Mouse (Mus musculus) forebrain, postnatal 0 days (tissue): ENCODE data around the gene Thoc5. TPM values are rescaled to one million over a fixed set of nuclear protein-coding genes. Genes with fewer than 3 reads are reported as not detected.
A peak's percentile ranks its signal among the peaks of the same experiment; 100 is the strongest.

Source experiments
- ATAC-seq: fragments of 200-750 bp; cut with Nextera tagmentation; 2 replicates; pipeline ENCODE4 v1.8.0; 2017; ENCODE audit warnings: mild to moderate bottlenecking, moderate library complexity
- DNase-seq: peaks from one replicate; pipeline ENCODE4 v3.0.0-alpha.2; 2015
- H3K27ac ChIP-seq: fragments of 300-500 bp; sonication (generic); 2 replicates; pipeline ENCODE4 v1.5.1; 2014; ENCODE audit warnings: low read depth, mild to moderate bottlenecking, antibody characterized with exemption, low read length, moderate library complexity, mixed read lengths
- H3K27me3 ChIP-seq: fragments of 300-500 bp; sonication (generic); 2 replicates; pipeline ENCODE4 v1.6.1; 2014; ENCODE audit warnings: mild to moderate bottlenecking, low read length, mixed read lengths; ENCODE audit not compliant: insufficient read depth
- H3K36me3 ChIP-seq: fragments of 300-500 bp; sonication (generic); 2 replicates; pipeline ENCODE4 v1.6.1; 2014; ENCODE audit warnings: mild to moderate bottlenecking, moderate library complexity; ENCODE audit not compliant: insufficient read depth
- H3K4me1 ChIP-seq: fragments of 300-500 bp; sonication (generic); 2 replicates; pipeline ENCODE4 v1.6.1; 2014; ENCODE audit warnings: antibody characterized with exemption; ENCODE audit not compliant: insufficient read depth
- H3K4me2 ChIP-seq: fragments of 300-500 bp; sonication (generic); 2 replicates; pipeline ENCODE4 v1.6.1; 2014; ENCODE audit warnings: low read depth, mild to moderate bottlenecking, moderate library complexity
- H3K4me3 ChIP-seq: fragments of 300-500 bp; sonication (generic); 2 replicates; pipeline ENCODE4 v1.5.1; 2014; ENCODE audit warnings: low read depth, low read length, mixed read lengths
- H3K9ac ChIP-seq: fragments of 300-500 bp; sonication (generic); 2 replicates; pipeline ENCODE4 v1.6.1; 2014; ENCODE audit warnings: mild to moderate bottlenecking
- H3K9me3 ChIP-seq: fragments of 300-500 bp; sonication (generic); 2 replicates; pipeline ENCODE4 v1.6.1; 2016; ENCODE audit warnings: low read length
- CTCF ChIP-seq: sonication (generic); IDR thresholded peaks from 2 replicates; pipeline ENCODE4 v1.5.1; 2016; ENCODE audit warnings: antibody characterized with exemption, control low read depth, low read depth
- WGBS: fragments of 180-500 bp; shearing (Covaris S2); extraction: QIAGEN DNeasy Blood & Tissue Kit; methylation state at CpG from one replicate; pipeline ENCODE4 v1.1.7; 2014; 5-methylcytosine and 5-hydroxymethylcytosine counted together
- polyA plus RNA-seq: library from polyadenylated mRNA; unstranded; fragments of >200 nt; fragmentation: Nextera tagmentation; extraction: Ambion mirVana; gene quantifications from 2 replicates; pipeline ENCODE4 v1.2.1, GENCODE M21; 2015
- total RNA-seq: library from RNA; depleted of rRNA; stranded (reverse); fragments of >200 nt; gene quantifications from 2 replicates; pipeline ENCODE4 v1.2.3, GENCODE M21; 2014; rRNA removed

The Thoc5 gene
- total RNA-seq (55.7 and 57.7 TPM in 2 replicates), polyA plus RNA-seq (50.6 and 52.2 TPM in 2 replicates)

- Histone ChIP-seq H3K4me2 (peak within 1 kb of the TSS; percentile 78), H3K27me3 (no peaks in the 10 kb centered on the region), H3K9me3 (no peaks in the 10 kb centered on the region), H3K4me3 (peak within 1 kb of the TSS; percentile 79), H3K9ac (peak within 1 kb of the TSS; percentile 87), H3K4me1 (peaks cover 4% of the 10 kb centered on the region; the same call in 1 of the 2 replicates), H3K27ac (peak within 1 kb of the TSS; percentile 93), H3K36me3 (peaks cover 40% of the 10 kb centered on the region)
- TF ChIP-seq CTCF: no peak
- ATAC-seq: peak; percentile 97
- WGBS: 3% methylated on average over 52 of the region's 52 CpGs
- peak; percentile 90 for DNase-seq
These were observed at the start of gene Thoc5 for GRCm38 (mm10) chr11:4894848-4895816. Gene Thoc5, plus strand, starts transcription at chr11:4895320.

DNA sequence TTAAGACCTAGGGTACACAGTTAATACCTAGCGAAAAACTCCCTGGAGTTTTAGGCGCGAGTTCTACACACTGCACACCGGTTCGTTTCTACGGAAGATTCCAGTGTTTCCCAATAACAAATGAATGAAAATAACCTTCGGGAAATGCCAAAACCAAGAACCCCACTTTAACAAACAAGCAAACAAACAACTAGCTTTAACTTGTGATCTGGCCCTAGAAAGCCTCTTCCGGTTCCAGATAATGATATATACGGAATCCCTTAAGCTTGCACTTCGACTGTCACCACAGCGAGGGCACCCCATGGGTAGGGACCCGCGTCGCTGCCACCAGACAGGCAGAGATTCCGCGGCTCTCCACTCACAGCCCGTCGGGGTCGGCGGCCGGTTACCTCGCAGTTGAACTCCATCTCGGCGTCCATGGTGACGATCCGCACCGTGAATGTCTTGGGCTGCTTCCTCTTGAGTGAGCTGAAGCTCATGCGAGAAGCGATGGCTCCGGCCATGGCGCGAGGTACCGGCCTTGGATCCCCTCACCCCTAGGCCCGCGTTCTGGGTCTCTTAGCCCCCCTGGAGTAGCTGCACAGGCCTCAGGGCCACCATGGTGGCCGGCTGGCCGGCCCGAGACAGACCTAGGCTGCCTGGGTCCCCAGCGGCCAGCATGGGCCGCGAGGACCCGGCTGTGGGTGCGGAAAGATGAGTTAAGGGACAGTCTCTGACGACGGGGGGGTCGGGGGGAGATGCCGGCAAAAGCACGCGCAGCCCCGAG is 46.5 kb upstream of the Thoc5 start:
- Histone ChIP-seq H3K9me3 (no peaks in the 10 kb centered on the region), H3K36me3 (no peaks in the 10 kb centered on the region), H3K4me3 (peak overlapping the region; percentile 93), H3K27me3 (no peaks in the 10 kb centered on the region), H3K9ac (peak overlapping the region; percentile 82), H3K27ac (peak overlapping the region; percentile 77), H3K4me1 (peaks cover 9% of the 10 kb centered on the region), H3K4me2 (peak overlapping the region; percentile 65)
- TF ChIP-seq CTCF: 0 out of 2 replicates have a peak, but pooled peaks have one; percentile 1
- WGBS: 2% methylated on average over 50 of the region's 50 CpGs
- ATAC-seq: no peak
- DNase-seq: no peak

DNA sequence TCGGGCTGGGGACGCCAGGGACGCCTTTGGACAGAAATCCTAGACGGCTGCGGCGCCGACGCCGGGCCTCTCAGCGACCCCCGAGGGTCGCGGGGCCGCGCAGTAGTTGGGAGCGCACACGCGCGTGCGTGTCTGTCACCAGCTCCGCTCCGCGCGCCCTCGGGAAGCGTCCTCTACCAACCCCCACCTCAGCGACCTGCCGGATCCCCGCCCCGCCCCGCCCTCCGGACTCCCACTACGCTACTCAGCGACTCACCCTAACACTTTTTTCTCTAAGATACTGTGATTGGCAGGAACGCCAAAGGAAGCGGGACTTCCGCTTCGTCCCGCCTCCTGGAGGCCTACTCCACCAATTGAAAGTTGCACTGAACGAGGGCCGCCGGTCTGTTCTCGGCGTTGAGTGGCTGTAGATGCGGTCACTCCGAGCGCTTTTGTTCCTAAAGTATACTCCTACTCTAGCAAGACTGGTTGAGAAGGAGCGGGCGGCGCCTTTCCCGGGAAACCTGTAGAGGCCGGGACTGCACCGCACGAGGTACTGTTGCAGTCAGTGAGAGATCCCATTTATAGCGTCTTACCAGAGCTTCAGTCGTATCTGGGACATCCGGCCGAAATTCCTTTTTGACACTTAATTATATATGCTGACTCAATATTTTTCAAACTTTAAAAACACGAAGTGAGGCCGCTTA is 45.7 kb upstream of the Thoc5 start, which contains the start of gene Nf2:
Gene Nf2 (minus strand): TSS at position 279 of the 686 bp plus-strand sequence.
- Histone ChIP-seq H3K36me3 (no peaks in the 10 kb centered on the region), H3K4me1 (peaks cover 9% of the 10 kb centered on the region), H3K4me3 (peak within 1 kb of the TSS; percentile 93), H3K9me3 (no peaks in the 10 kb centered on the region), H3K27me3 (no peaks in the 10 kb centered on the region), H3K9ac (peak within 1 kb of the TSS; percentile 82), H3K27ac (peak within 1 kb of the TSS; percentile 77), H3K4me2 (peak within 1 kb of the TSS; percentile 65)
- DNase-seq (peak; percentile 99), ATAC-seq (peak; percentile 99)
- WGBS: 1% methylated on average over 59 of the region's 60 CpGs
- 0 out of 2 replicates have a peak, but pooled peaks have one; percentile 21 for TF ChIP-seq CTCF

DNA sequence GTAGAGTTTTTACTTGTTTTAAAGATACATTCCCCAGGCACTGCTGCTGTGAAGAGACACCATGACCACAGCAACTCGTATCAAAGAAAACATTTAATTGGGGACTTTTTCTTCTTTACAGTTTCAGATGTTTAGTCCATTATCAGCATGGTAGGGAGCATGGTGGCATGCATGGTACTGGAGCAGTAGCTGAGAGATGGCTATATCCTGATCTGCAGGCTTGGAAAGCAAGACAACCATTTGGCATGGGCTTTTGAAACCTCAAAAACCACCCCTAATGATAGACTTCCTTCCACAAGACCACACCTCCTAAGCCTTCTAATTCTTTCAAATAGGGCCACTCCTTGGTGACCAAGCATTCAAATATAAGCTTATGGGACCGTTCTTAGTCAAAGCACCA is 44.7 kb upstream of the Thoc5 start:
- no peak overlapping the region for H3K4me3 ChIP-seq
- H3K4me1 ChIP-seq: peaks cover 9% of the 10 kb centered on the region
- H3K4me2 ChIP-seq: no peak overlapping the region
- no peak overlapping the region for H3K27ac ChIP-seq
- H3K36me3 ChIP-seq: no peaks in the 10 kb centered on the region
- H3K27me3 ChIP-seq: no peaks in the 10 kb centered on the region
- WGBS: 88% methylated on average over 2 of the region's 2 CpGs
- DNase-seq: no peak
- TF ChIP-seq CTCF: no peak
- H3K9ac ChIP-seq: no peak overlapping the region
- ATAC-seq: no peak
- no peaks in the 10 kb centered on the region for H3K9me3 ChIP-seq

DNA sequence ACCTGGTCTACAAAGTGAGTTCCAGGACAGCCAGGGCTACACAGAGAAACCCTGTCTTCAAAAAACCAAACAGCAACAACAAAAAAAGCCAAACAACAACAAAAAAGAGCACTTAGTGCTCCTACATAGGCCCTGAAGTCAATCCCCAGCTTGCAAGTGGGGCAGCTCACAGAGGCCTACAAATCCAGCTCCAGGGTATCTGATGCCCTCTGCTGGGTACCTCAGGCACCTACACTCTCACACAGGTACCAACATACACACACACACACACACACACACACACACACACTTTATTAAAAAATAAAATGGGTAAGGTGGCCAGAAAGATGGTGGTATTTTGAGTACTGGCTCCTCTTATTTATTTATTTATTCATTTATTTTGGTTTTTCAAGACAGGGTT is 42.1 kb upstream of the Thoc5 start:
- Histone ChIP-seq H3K27ac (no peak overlapping the region), H3K4me1 (peaks cover under 1% of the 10 kb centered on the region; the same call in 1 of the 2 replicates), H3K4me3 (no peak overlapping the region), H3K9ac (no peak overlapping the region), H3K4me2 (no peak overlapping the region), H3K9me3 (no peaks in the 10 kb centered on the region), H3K36me3 (no peaks in the 10 kb centered on the region), H3K27me3 (no peaks in the 10 kb centered on the region)
- no peak for ATAC-seq
- no peak for DNase-seq
- no peak for TF ChIP-seq CTCF

DNA sequence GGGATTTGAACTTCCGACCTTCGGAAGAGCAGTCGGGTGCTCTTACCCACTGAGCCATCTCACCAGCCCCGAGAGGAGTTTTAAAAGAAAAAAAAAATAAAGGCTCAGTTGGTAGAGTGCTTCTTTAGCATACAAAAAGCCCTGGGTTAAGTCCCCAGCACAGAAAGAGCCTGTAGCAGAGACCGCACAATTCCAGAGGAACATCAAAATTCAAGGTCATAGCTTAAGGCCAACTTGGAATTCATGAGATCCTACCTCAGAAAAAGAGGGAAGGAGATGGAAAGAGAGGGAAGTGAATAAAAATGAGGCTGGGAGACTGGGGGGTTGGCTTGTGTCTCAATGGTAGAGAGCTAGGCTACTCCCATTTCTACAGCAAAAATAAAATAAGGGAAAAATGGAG is 40.9 kb upstream of the Thoc5 start:
- H3K4me3 ChIP-seq: no peak overlapping the region
- DNase-seq (no peak), ATAC-seq (no peak)
- no peaks in the 10 kb centered on the region for H3K4me1 ChIP-seq
- H3K4me2 ChIP-seq: no peak overlapping the region
- no peak overlapping the region for H3K9ac ChIP-seq
- no peak overlapping the region for H3K27ac ChIP-seq
- 79% methylated on average over 5 of the region's 5 CpGs for WGBS
- no peaks in the 10 kb centered on the region for H3K36me3 ChIP-seq
- no peak for TF ChIP-seq CTCF
- H3K9me3 ChIP-seq: no peaks in the 10 kb centered on the region
- no peaks in the 10 kb centered on the region for H3K27me3 ChIP-seq
